Mouse (Mus musculus): ENCODE results near the gene Fam129b.

Gene Fam129b

GRCm38 (mm10) chr2:32924306-32924844, 48.5 kb downstream of the Fam129b start:
- DNase-seq (ENCODE audit: low spot score) = no peak

- DNase-seq (ENCODE audit: low spot score) = no peak
Measured at GRCm38 (mm10) chr2:32926330-32927075, 50.6 kb downstream of the Fam129b start.

- peak; percentile 82 for DNase-seq (ENCODE audit: low spot score)
Measured at GRCm38 (mm10) chr2:32927624-32928234, 51.8 kb downstream of the Fam129b start.

- DNase-seq (ENCODE audit: low spot score) = peak; percentile 88
Measured at GRCm38 (mm10) chr2:32928235-32928946, 52.5 kb downstream of the Fam129b start.

GRCm38 (mm10) chr2:32928947-32929829, 53.3 kb downstream of the Fam129b start:
- DNase-seq (ENCODE audit: low spot score) = no peak

- no peak for DNase-seq (ENCODE audit: low spot score)
Measured at GRCm38 (mm10) chr2:32931730-32932129, 55.8 kb downstream of the Fam129b start.

- DNase-seq (ENCODE audit: low spot score) = no peak
Measured at GRCm38 (mm10) chr2:32938741-32939140, 62.8 kb downstream of the Fam129b start.

- peak; percentile 35 for DNase-seq (ENCODE audit: low spot score)
Measured at GRCm38 (mm10) chr2:32939418-32939817, 63.5 kb downstream of the Fam129b start.

GRCm38 (mm10) chr2:32940483-32940882, 64.6 kb downstream of the Fam129b start:
- no peak for DNase-seq (ENCODE audit: low spot score)

- no peak for DNase-seq (ENCODE audit: low spot score)
Measured at GRCm38 (mm10) chr2:32947454-32947853, 71.5 kb downstream of the Fam129b start.

GRCm38 (mm10) chr2:32954581-32954980, 78.7 kb downstream of the Fam129b start:
- no peak for DNase-seq (ENCODE audit: low spot score)

- no peak for DNase-seq (ENCODE audit: low spot score)
Measured at GRCm38 (mm10) chr2:32957344-32957743, 81.4 kb downstream of the Fam129b start.

GRCm38 (mm10) chr2:32960273-32960672, 84.4 kb downstream of the Fam129b start:
- no peak for DNase-seq (ENCODE audit: low spot score)

GRCm38 (mm10) chr2:32961192-32961995, 85.5 kb downstream of the Fam129b start, which contains the start of the genes Rpl12 and Lrsam1:
TSS of gene Rpl12 (plus strand) at chr2:32961559.
TSS of gene Lrsam1 (minus strand) at chr2:32961614.
- DNase-seq (ENCODE audit: low spot score) = peak; percentile 95

GRCm38 (mm10) chr2:32962062-32962874, 86.4 kb downstream of the Fam129b start:
- no peak for DNase-seq (ENCODE audit: low spot score)

GRCm38 (mm10) chr2:32962875-32963220, 86.9 kb downstream of the Fam129b start:
- no peak for DNase-seq (ENCODE audit: low spot score)

GRCm38 (mm10) chr2:32963544-32963943, 87.6 kb downstream of the Fam129b start:
- no peak for DNase-seq (ENCODE audit: low spot score)

GRCm38 (mm10) chr2:32963981-32964380, 88.1 kb downstream of the Fam129b start:
- DNase-seq (ENCODE audit: low spot score) = no peak

GRCm38 (mm10) chr2:32964659-32965457, 88.9 kb downstream of the Fam129b start:
- DNase-seq (ENCODE audit: low spot score) = no peak
